Comparison of ENCODE assay signal across 7 mouse cellular contexts in genomic region chr15:88864270-88865030, GRCm38 (mm10). TPM values are rescaled to one million over a fixed set of nuclear protein-coding genes. Genes with fewer than 3 reads are reported as not detected.
DNase-seq lines count a peak whose midpoint lies in the region; ATAC-seq and TF ChIP-seq lines count a peak whose summit lies in the region.

No protein-coding gene starts in this region.

- H3K36me3 ChIP-seq in spleen, adult 2 months (ENCODE audit: control insufficient read depth, insufficient read depth, low read length): peaks cover 10% of the 10 kb centered on the region
- peaks cover 29% of the 10 kb centered on the region for H3K36me3 ChIP-seq in heart, embryonic 14.5 days (ENCODE audit: control insufficient read depth, insufficient read depth, low read length)
- H3K36me3 ChIP-seq in neural tube, embryonic 12.5 days: peaks cover 27% of the 10 kb centered on the region

- 85% methylated on average over 22 of the region's 22 CpGs for WGBS in spleen, adult 2 months
- WGBS in heart, embryonic 14.5 days: 20% methylated on average over 22 of the region's 22 CpGs
- 55% methylated on average over 22 of the region's 22 CpGs for WGBS in neural tube, embryonic 12.5 days

- no peaks in the 10 kb centered on the region for H3K27me3 ChIP-seq in spleen, adult 2 months (ENCODE audit: control insufficient read depth, insufficient read depth, low read length)
- H3K27me3 ChIP-seq in heart, embryonic 14.5 days (ENCODE audit: control insufficient read depth, insufficient read depth, low read length): no peaks in the 10 kb centered on the region
- no peaks in the 10 kb centered on the region for H3K27me3 ChIP-seq in neural tube, embryonic 12.5 days (replicated peaks)

- H3K4me2 ChIP-seq in heart, embryonic 14.5 days (ENCODE audit: low read length): peak overlapping the region; percentile 91
- peak overlapping the region; percentile 99 for H3K4me2 ChIP-seq in neural tube, embryonic 12.5 days (replicated peaks)

- no peaks in the 10 kb centered on the region for H3K9me3 ChIP-seq in heart, embryonic 14.5 days (ENCODE audit: control insufficient read depth, low read length)
- H3K9me3 ChIP-seq in neural tube, embryonic 12.5 days: 0 out of 2 replicates have a peak, but pooled peaks cover 6% of the 10 kb centered on the region

- H3K9ac ChIP-seq in heart, embryonic 14.5 days (ENCODE audit: low read length): peak overlapping the region; percentile 67
- peak overlapping the region; percentile 91 for H3K9ac ChIP-seq in neural tube, embryonic 12.5 days

- H3K4me3 ChIP-seq in spleen, adult 2 months (ENCODE audit: extremely low read depth, insufficient read depth, insufficient read length): peak overlapping the region; percentile 83; the same call in 1 of the 2 replicates
- peak overlapping the region; percentile 95 to 96 for H3K4me3 ChIP-seq in heart, embryonic 14.5 days (ENCODE audit: control insufficient read depth in 1 of 2, insufficient read depth in 1 of 2, low read depth in 1 of 2, low read length in 2 of 2)
- H3K4me3 ChIP-seq in neural tube, embryonic 12.5 days: peak overlapping the region; percentile 87

- H3K4me1 ChIP-seq in spleen, adult 2 months (ENCODE audit: control insufficient read depth, insufficient read depth, insufficient read length): peaks cover 23% of the 10 kb centered on the region
- H3K4me1 ChIP-seq in heart, embryonic 14.5 days (ENCODE audit: control insufficient read depth in 2 of 2, insufficient read depth in 2 of 2, low read length in 2 of 2): peaks cover 48 to 51% of the 10 kb centered on the region in 2 experiments
- peaks cover 30% of the 10 kb centered on the region for H3K4me1 ChIP-seq in neural tube, embryonic 12.5 days

- no peak for DNase-seq in spleen, adult 2 months (ENCODE audit: low read depth in 1 of 2, low spot score in 2 of 2)
- no peak for DNase-seq in spleen, postnatal 36 days (ENCODE audit: low spot score in 2 of 2)
- peak; percentile 55 to 63 for DNase-seq in cerebellum, postnatal 10 days
- peak; percentile 57 to 67 for DNase-seq in kidney, postnatal 4 days

- no peak for TF ChIP-seq POLR2A in spleen, adult 2 months (IDR thresholded peaks at IDR 0.05; ENCODE audit: low read depth, low read length)

- ATAC-seq in heart, embryonic 14.5 days (ENCODE audit: insufficient number of reproducible peaks, insufficient read depth, low FRiP score, low read depth): no peak
- peak; percentile 14; the same call in 1 of the 2 replicates for ATAC-seq in neural tube, embryonic 12.5 days (ENCODE audit: low FRiP score, low read depth)
- no peak for ATAC-seq in granulocyte monocyte progenitor cell, adult 5-6 weeks (replicated peaks; ENCODE audit: poor library complexity, severe bottlenecking)

- peak overlapping the region; percentile 36; the same call in 1 of the 2 replicates for H3K27ac ChIP-seq in spleen, adult 2 months (ENCODE audit: insufficient read depth, low read length)
- H3K27ac ChIP-seq in heart, embryonic 14.5 days (replicated peaks in 1 of 2; ENCODE audit: control insufficient read depth in 1 of 2, insufficient read depth in 1 of 2, low read depth in 2 of 2, low read length in 2 of 2): peak overlapping the region; percentile 74 to 94
- H3K27ac ChIP-seq in neural tube, embryonic 12.5 days: 0 out of 2 replicates have a peak overlapping the region, but pooled peaks have one; percentile 0

- TF ChIP-seq CTCF in spleen, adult 2 months (IDR thresholded peaks at IDR 0.05; ENCODE audit: extremely low read depth, insufficient read depth, insufficient read length, insufficient replicate concordance): no peak

RNA-seq across cellular contexts. Expression of gene Pim3, which starts 2.5 kb away (rescaled TPM):
- 16.2 and 20.8 TPM in 2 replicates for polyA plus RNA-seq in spleen, adult 2 months (2012; rRNA removed)
- 42.3 and 47.1 TPM in 2 replicates for polyA plus RNA-seq in heart, embryonic 14.5 days (2014; fragmentation: Nextera tagmentation; extraction: Ambion mirVana)
- 52.4 and 52.9 TPM in 2 replicates for polyA plus RNA-seq in neural tube, embryonic 12.5 days (2016; fragmentation: Nextera tagmentation; extraction: Ambion mirVana)
- 13.8 and 14.6 TPM in 2 replicates for total RNA-seq in granulocyte monocyte progenitor cell, adult 5-6 weeks (2014; fragmentation: Nextera tagmentation)
- 13.0 and 21.3 TPM in 2 replicates for total RNA-seq in granulocyte monocyte progenitor cell, adult 5-6 weeks (2017)

RNA-seq across cellular contexts. Expression of gene Creld2, which starts 45.0 kb away (rescaled TPM):
- 35.7 and 38.9 TPM in 2 replicates for polyA plus RNA-seq in spleen, adult 2 months (2012; rRNA removed)
- polyA plus RNA-seq in heart, embryonic 14.5 days (2014; fragmentation: Nextera tagmentation; extraction: Ambion mirVana): 46.3 and 53.1 TPM in 2 replicates
- polyA plus RNA-seq in neural tube, embryonic 12.5 days (2016; fragmentation: Nextera tagmentation; extraction: Ambion mirVana): 62.8 and 65.2 TPM in 2 replicates
- total RNA-seq in granulocyte monocyte progenitor cell, adult 5-6 weeks (2014; fragmentation: Nextera tagmentation): 72.9 and 76.0 TPM in 2 replicates
- total RNA-seq in granulocyte monocyte progenitor cell, adult 5-6 weeks (2017): 138 and 139 TPM in 2 replicates

RNA-seq across cellular contexts. Expression of gene Alg12, which starts 45.3 kb away (rescaled TPM):
- 16.6 and 18.6 TPM in 2 replicates for polyA plus RNA-seq in spleen, adult 2 months (2012; rRNA removed)
- polyA plus RNA-seq in heart, embryonic 14.5 days (2014; fragmentation: Nextera tagmentation; extraction: Ambion mirVana): 9.9 and 10.9 TPM in 2 replicates
- 7.6 and 9.9 TPM in 2 replicates for polyA plus RNA-seq in neural tube, embryonic 12.5 days (2016; fragmentation: Nextera tagmentation; extraction: Ambion mirVana)
- 12.9 and 14.2 TPM in 2 replicates for total RNA-seq in granulocyte monocyte progenitor cell, adult 5-6 weeks (2014; fragmentation: Nextera tagmentation)
- total RNA-seq in granulocyte monocyte progenitor cell, adult 5-6 weeks (2017): 3.5 and 11.6 TPM in 2 replicates

Comparison
In these comparisons a context has a peak if more than half of its experiments do, and no peak if none do; other contexts are left out.
1. DNase-seq: peak in cerebellum, postnatal 10 days (2 of 2) and kidney, postnatal 4 days (2 of 2); none in spleen, adult 2 months (0 of 2) and spleen, postnatal 36 days (0 of 2).
2. H3K27ac ChIP-seq: peak in every context shown above with its lines; median percentile 84 in heart, embryonic 14.5 days; 36 in spleen, adult 2 months; 0 in neural tube, embryonic 12.5 days.
3. Peak in every context shown above with its lines, with median percentiles within 50 percentile points of each other: H3K4me3 ChIP-seq.